Mouse (Mus musculus) embryonic facial prominence, embryonic 10.5 days (tissue): ENCODE measurements at regions not wholly inside any gene's neighbourhood (a gene's known extent, or its start where the extent isn't known, plus 50 kb on each side); places are given as distances from the start of the nearest gene placed in this dataset.
A peak's percentile ranks its signal among the peaks of the same experiment; 100 is the strongest.

ENCODE experiments used
- DNase-seq: peaks from one replicate; pipeline ENCODE4 v3.0.0-alpha.2; 2017; ENCODE audit warnings: low spot score
- H3K27ac ChIP-seq: fragments of 300-500 bp; sonication (generic); replicated peaks from 2 replicates; pipeline ENCODE4 v1.5.1; 2016; ENCODE audit warnings: mild to moderate bottlenecking
- H3K27me3 ChIP-seq: fragments of 300-500 bp; sonication (generic); replicated peaks from 2 replicates; pipeline ENCODE4 v1.6.1; 2016; ENCODE audit warnings: low read depth, mild to moderate bottlenecking; ENCODE audit not compliant: poor library complexity, severe bottlenecking
- H3K36me3 ChIP-seq: fragments of 300-500 bp; sonication (generic); replicated peaks from 2 replicates; pipeline ENCODE4 v1.6.1; 2016; ENCODE audit warnings: mild to moderate bottlenecking, moderate library complexity
- H3K4me1 ChIP-seq: fragments of 300-500 bp; sonication (generic); 2 replicates; pipeline ENCODE4 v1.6.1; 2016
- H3K4me3 ChIP-seq: fragments of 300-500 bp; sonication (generic); 2 replicates; pipeline ENCODE4 v1.5.1; 2016; ENCODE audit warnings: mild to moderate bottlenecking, moderate library complexity
- H3K9me3 ChIP-seq: fragments of 300-500 bp; sonication (generic); 2 replicates; pipeline ENCODE4 v1.6.1; 2016; ENCODE audit warnings: mild to moderate bottlenecking
- WGBS: fragments of 180-500 bp; shearing (Covaris S2); methylation state at CpG from one replicate; pipeline ENCODE4 v1.1.7; 2016; 5-methylcytosine and 5-hydroxymethylcytosine counted together

- Histone ChIP-seq H3K27me3 (no peaks in the 10 kb centered on the region; the same call in 1 of the 2 replicates), H3K4me3 (no peak overlapping the region), H3K36me3 (no peaks in the 10 kb centered on the region), H3K4me1 (peaks cover 8% of the 10 kb centered on the region), H3K27ac (no peak overlapping the region), H3K9me3 (no peaks in the 10 kb centered on the region)
- 94% methylated on average over 3 of the region's 3 CpGs for WGBS
- no peak for DNase-seq
Observed at GRCm38 (mm10) chr7:73269626-73270025, 105.7 kb upstream of the Rgma start.

GRCm38 (mm10) chr7:73272787-73273186, 102.5 kb upstream of the Rgma start:
- Histone ChIP-seq H3K36me3 (no peaks in the 10 kb centered on the region), H3K9me3 (no peaks in the 10 kb centered on the region), H3K27ac (no peak overlapping the region), H3K4me1 (peaks cover 8% of the 10 kb centered on the region), H3K4me3 (no peak overlapping the region), H3K27me3 (no peaks in the 10 kb centered on the region; the same call in 1 of the 2 replicates)
- no peak for DNase-seq
- 76% methylated on average over 1 of the region's 1 CpGs for WGBS

- H3K4me1 ChIP-seq: peaks cover 8% of the 10 kb centered on the region
- no peaks in the 10 kb centered on the region for H3K27me3 ChIP-seq
- 86% methylated on average over 9 of the region's 9 CpGs for WGBS
- DNase-seq: no peak
- no peak overlapping the region for H3K4me3 ChIP-seq
- H3K27ac ChIP-seq: no peak overlapping the region
- no peaks in the 10 kb centered on the region for H3K36me3 ChIP-seq
- 0 out of 2 replicates have a peak, but pooled peaks cover 5% of the 10 kb centered on the region for H3K9me3 ChIP-seq
Observed at GRCm38 (mm10) chr7:73275814-73276271, 99.5 kb upstream of the Rgma start.

- H3K4me3 ChIP-seq: no peak overlapping the region
- no peaks in the 10 kb centered on the region for H3K4me1 ChIP-seq
- peaks cover 5% of the 10 kb centered on the region; the same call in 1 of the 2 replicates for H3K9me3 ChIP-seq
- 87% methylated on average over 6 of the region's 6 CpGs for WGBS
- no peak for DNase-seq
- no peaks in the 10 kb centered on the region for H3K36me3 ChIP-seq
- no peaks in the 10 kb centered on the region for H3K27me3 ChIP-seq
- H3K27ac ChIP-seq: no peak overlapping the region
Observed at GRCm38 (mm10) chr7:73278616-73279015, 96.7 kb upstream of the Rgma start.

GRCm38 (mm10) chr7:73279936-73280445, 95.3 kb upstream of the Rgma start:
- no peak overlapping the region for H3K4me3 ChIP-seq
- H3K27ac ChIP-seq: no peak overlapping the region
- peaks cover 5% of the 10 kb centered on the region; the same call in 1 of the 2 replicates for H3K9me3 ChIP-seq
- no peaks in the 10 kb centered on the region for H3K4me1 ChIP-seq
- no peak for DNase-seq
- H3K36me3 ChIP-seq: no peaks in the 10 kb centered on the region
- 93% methylated on average over 4 of the region's 4 CpGs for WGBS
- H3K27me3 ChIP-seq: no peaks in the 10 kb centered on the region

GRCm38 (mm10) chr7:73286244-73286643, 89.1 kb upstream of the Rgma start:
- Histone ChIP-seq H3K9me3 (no peaks in the 10 kb centered on the region; the same call in 1 of the 2 replicates), H3K4me3 (no peak overlapping the region), H3K36me3 (no peaks in the 10 kb centered on the region), H3K4me1 (no peaks in the 10 kb centered on the region), H3K27me3 (no peaks in the 10 kb centered on the region), H3K27ac (no peak overlapping the region)
- 88% methylated on average over 5 of the region's 5 CpGs for WGBS
- no peak for DNase-seq

- H3K36me3 ChIP-seq: no peaks in the 10 kb centered on the region
- 55% methylated on average over 4 of the region's 4 CpGs for WGBS
- H3K27me3 ChIP-seq: no peaks in the 10 kb centered on the region
- no peak overlapping the region for H3K4me3 ChIP-seq
- peak; percentile 25 for DNase-seq
- 0 out of 2 replicates have a peak overlapping the region, but pooled peaks have one; percentile 24 for H3K27ac ChIP-seq
- 0 out of 2 replicates have a peak, but pooled peaks cover 3% of the 10 kb centered on the region for H3K9me3 ChIP-seq
- 0 out of 2 replicates have a peak, but pooled peaks cover 2% of the 10 kb centered on the region for H3K4me1 ChIP-seq
Observed at GRCm38 (mm10) chr7:73293337-73293736, 82.0 kb upstream of the Rgma start.

GRCm38 (mm10) chr7:73294399-73294798, 80.9 kb upstream of the Rgma start:
- H3K4me3 ChIP-seq: no peak overlapping the region

GRCm38 (mm10) chr7:73302501-73302900, 72.8 kb upstream of the Rgma start:
- Histone ChIP-seq H3K4me1 (peaks cover 33% of the 10 kb centered on the region), H3K4me3 (no peak overlapping the region), H3K27ac (no peak overlapping the region), H3K36me3 (no peaks in the 10 kb centered on the region), H3K9me3 (no peaks in the 10 kb centered on the region), H3K27me3 (peaks cover 31% of the 10 kb centered on the region)
- 72% methylated on average over 3 of the region's 3 CpGs for WGBS
- no peak for DNase-seq

More at GRCm38 (mm10) chr7:73294399-73294798, 80.9 kb upstream of the Rgma start:
- H3K27me3 ChIP-seq: no peaks in the 10 kb centered on the region
- H3K36me3 ChIP-seq: no peaks in the 10 kb centered on the region
- no peak overlapping the region for H3K27ac ChIP-seq
- DNase-seq: no peak
- 0 out of 2 replicates have a peak, but pooled peaks cover 3% of the 10 kb centered on the region for H3K9me3 ChIP-seq
- 87% methylated on average over 6 of the region's 6 CpGs for WGBS
- H3K4me1 ChIP-seq: 0 out of 2 replicates have a peak, but pooled peaks cover 2% of the 10 kb centered on the region

- H3K36me3 ChIP-seq: no peaks in the 10 kb centered on the region
- WGBS: 42% methylated on average over 9 of the region's 9 CpGs
- no peak for DNase-seq
- H3K4me3 ChIP-seq: no peak overlapping the region
- H3K9me3 ChIP-seq: no peaks in the 10 kb centered on the region
- peaks cover 31% of the 10 kb centered on the region for H3K27me3 ChIP-seq
- no peak overlapping the region for H3K27ac ChIP-seq
- peaks cover 45% of the 10 kb centered on the region for H3K4me1 ChIP-seq
Observed at GRCm38 (mm10) chr7:73303818-73304217, 71.5 kb upstream of the Rgma start.

- Histone ChIP-seq H3K4me1 (peaks cover 45% of the 10 kb centered on the region), H3K27ac (peak overlapping the region; percentile 55; the same call in 1 of the 2 replicates), H3K4me3 (no peak overlapping the region), H3K36me3 (no peaks in the 10 kb centered on the region), H3K9me3 (no peaks in the 10 kb centered on the region), H3K27me3 (peaks cover 31% of the 10 kb centered on the region)
- WGBS: 14% methylated on average over 9 of the region's 9 CpGs
- DNase-seq: peak; percentile 33
Observed at GRCm38 (mm10) chr7:73304799-73305198, 70.5 kb upstream of the Rgma start.

- no peak for DNase-seq
- H3K36me3 ChIP-seq: no peaks in the 10 kb centered on the region
- H3K27ac ChIP-seq: peak overlapping the region; percentile 37
- H3K9me3 ChIP-seq: no peaks in the 10 kb centered on the region
- no peak overlapping the region for H3K4me3 ChIP-seq
- 21% methylated on average over 14 of the region's 14 CpGs for WGBS
- peaks cover 31% of the 10 kb centered on the region for H3K27me3 ChIP-seq
- H3K4me1 ChIP-seq: peaks cover 45% of the 10 kb centered on the region
Observed at GRCm38 (mm10) chr7:73305286-73305975, 69.9 kb upstream of the Rgma start.

GRCm38 (mm10) chr7:73306296-73306695, 69.0 kb upstream of the Rgma start:
- H3K9me3 ChIP-seq: no peaks in the 10 kb centered on the region
- peaks cover 31% of the 10 kb centered on the region for H3K27me3 ChIP-seq
- peaks cover 45% of the 10 kb centered on the region for H3K4me1 ChIP-seq
- H3K27ac ChIP-seq: no peak overlapping the region
- H3K4me3 ChIP-seq: no peak overlapping the region
- no peaks in the 10 kb centered on the region for H3K36me3 ChIP-seq
- no peak for DNase-seq
- WGBS: 60% methylated on average over 6 of the region's 6 CpGs
